10 mouse cellular contexts compared by ENCODE assay signal in the genomic region with DNA sequence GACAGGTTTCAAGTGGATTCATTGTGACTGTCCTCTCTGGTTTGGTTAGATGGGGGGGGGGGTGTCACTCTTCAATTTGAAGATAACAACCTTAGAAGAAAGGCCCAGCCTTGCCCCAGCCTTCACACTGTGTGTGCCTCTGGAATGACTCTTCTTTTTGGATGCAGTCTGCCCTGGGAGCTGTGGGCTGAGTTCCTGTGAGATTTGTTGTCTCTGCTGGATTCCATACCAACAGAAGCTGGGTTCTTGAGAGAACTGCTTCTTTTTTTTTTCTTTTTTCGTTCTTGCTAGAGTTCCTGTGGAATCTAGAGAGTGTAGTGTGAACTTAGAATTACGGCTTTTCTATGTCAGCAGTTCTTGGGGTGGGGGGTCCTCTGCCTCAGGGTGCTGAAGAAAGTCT.
A peak's percentile ranks its signal among the peaks of the same experiment; 100 is the strongest.
DNase-seq lines count a peak whose midpoint lies in the region; ATAC-seq and TF ChIP-seq lines count a peak whose summit lies in the region.
"Had no signal": no experiment of that assay in that cellular context is flagged by ENCODE, and none has a peak within 500 bp of the region (broad histone marks: within the 10 kb centered on the region; RNA-seq: fewer than 3 reads in every experiment).

No protein-coding gene starts in this region.

- no peak for DNase-seq in kidney, postnatal 25 days
- DNase-seq in 3T3-L1 (ENCODE audit: low read depth, low spot score), result peak; percentile 14
- no peak for DNase-seq in MN1 (ENCODE audit: low spot score)
- DNase-seq in spleen, adult 12 weeks (ENCODE audit: low spot score), result no peak
- DNase-seq: gastrocnemius, postnatal 10 days had no signal

- no peak overlapping the region for H3K9ac ChIP-seq in kidney, embryonic 16.5 days (replicated peaks; ENCODE audit: low read length)
- no peak overlapping the region for H3K9ac ChIP-seq in hindbrain, embryonic 15.5 days

- 31% methylated on average over 2 of the region's 2 CpGs for WGBS in kidney, embryonic 16.5 days
- WGBS in hindbrain, embryonic 15.5 days, result 41% methylated on average over 2 of the region's 2 CpGs

- H3K27me3 ChIP-seq in kidney, embryonic 16.5 days (ENCODE audit: insufficient read depth, low read length), result no peaks in the 10 kb centered on the region
- H3K27me3 ChIP-seq in E14TG2a.4 (ENCODE audit: insufficient read depth, low read length), result 0 out of 2 replicates have a peak, but pooled peaks cover 3% of the 10 kb centered on the region
- H3K27me3 ChIP-seq in hindbrain, embryonic 15.5 days, result no peaks in the 10 kb centered on the region
- H3K27me3 ChIP-seq: Patski had no signal

- ATAC-seq in kidney, embryonic 16.5 days (ENCODE audit: low FRiP score, low TSS enrichment), result no peak
- no peak for ATAC-seq in hindbrain, embryonic 15.5 days (ENCODE audit: low FRiP score, low read depth)
- no peak for ATAC-seq in activated CD4-positive, CD25-positive, alpha-beta regulatory T cell, adult 4 months
- ATAC-seq: Patski had no signal

- no peak overlapping the region for H3K4me2 ChIP-seq in kidney, embryonic 16.5 days (replicated peaks; ENCODE audit: low read depth, low read length)
- no peak overlapping the region for H3K4me2 ChIP-seq in hindbrain, embryonic 15.5 days

- no peak for TF ChIP-seq CTCF in E14TG2a.4 (conservative IDR thresholded peaks at IDR 0.05; ENCODE audit: low read length)

- peak overlapping the region; percentile 70 for H3K27ac ChIP-seq in kidney, embryonic 16.5 days (ENCODE audit: low read length)
- H3K27ac ChIP-seq in hindbrain, embryonic 15.5 days (replicated peaks), result 0 out of 2 replicates have a peak overlapping the region, but pooled peaks have one; percentile 23

- H3K36me3 ChIP-seq in kidney, embryonic 16.5 days (ENCODE audit: insufficient read depth, low read length), result no peaks in the 10 kb centered on the region
- H3K36me3 ChIP-seq in E14TG2a.4 (ENCODE audit: insufficient read depth, low read length), result no peaks in the 10 kb centered on the region
- no peaks in the 10 kb centered on the region for H3K36me3 ChIP-seq in hindbrain, embryonic 15.5 days

- H3K9me3 ChIP-seq in kidney, embryonic 16.5 days (ENCODE audit: low read length), result no peaks in the 10 kb centered on the region
- H3K9me3 ChIP-seq in E14TG2a.4 (ENCODE audit: low read length), result no peaks in the 10 kb centered on the region
- no peaks in the 10 kb centered on the region for H3K9me3 ChIP-seq in hindbrain, embryonic 15.5 days

- no peak overlapping the region for H3K4me3 ChIP-seq in kidney, embryonic 16.5 days (ENCODE audit: low read length)
- peak overlapping the region; percentile 51; the same call in 1 of the 2 replicates for H3K4me3 ChIP-seq in E14TG2a.4 (replicated peaks; ENCODE audit: low read length)
- no peak overlapping the region for H3K4me3 ChIP-seq in hindbrain, embryonic 15.5 days

- peaks cover 44% of the 10 kb centered on the region for H3K4me1 ChIP-seq in kidney, embryonic 16.5 days (ENCODE audit: insufficient read depth, low read length)
- peaks cover 82% of the 10 kb centered on the region for H3K4me1 ChIP-seq in E14TG2a.4 (replicated peaks; ENCODE audit: low read depth, low read length)
- H3K4me1 ChIP-seq in hindbrain, embryonic 15.5 days (replicated peaks), result peaks cover 43% of the 10 kb centered on the region
